Mouse (Mus musculus) lung, adult 2 months (tissue): ENCODE measurements around the gene Cib4. TPM values are rescaled to one million over a fixed set of nuclear protein-coding genes. Genes with fewer than 3 reads are reported as not detected.
A peak's percentile ranks its signal among the peaks of the same experiment; 100 is the strongest.

Experiments used
- DNase-seq: peaks from one replicate; pipeline ENCODE4 v3.0.0; 2022
- H3K4me1 ChIP-seq: fragments of 200-500 bp; 2 replicates; pipeline ENCODE4 v1.6.1; 2011; ENCODE audit warnings: low read length; ENCODE audit not compliant: control insufficient read depth, insufficient read depth
- H3K4me3 ChIP-seq: fragments of 200-500 bp; replicated peaks from 2 replicates; pipeline ENCODE3; 2011; ENCODE audit warnings: low read depth, mild to moderate bottlenecking, control low read depth, low read length; ENCODE audit errors: extremely low read depth
- CTCF ChIP-seq: fragments of 200-500 bp; IDR thresholded peaks from 2 replicates; pipeline ENCODE4 v1.5.1; 2011; ENCODE audit warnings: mild to moderate bottlenecking, low read length, control low read depth; ENCODE audit not compliant: insufficient read depth
- POLR2A ChIP-seq: fragments of 200-500 bp; IDR thresholded peaks from 2 replicates; pipeline ENCODE4 v1.6.1; 2011; ENCODE audit warnings: low read depth, mild to moderate bottlenecking, control low read depth, low read length, borderline replicate concordance; ENCODE audit errors: extremely low read depth
- WGBS: fragments of 180-500 bp; shearing (Covaris S2); methylation state at CpG from one replicate; pipeline ENCODE4 v1.1.7; 2018; 5-methylcytosine and 5-hydroxymethylcytosine counted together
- polyA plus RNA-seq: library from polyadenylated mRNA; depleted of rRNA; stranded (reverse); fragments of >200 nt; gene quantifications from 2 replicates; pipeline ENCODE4 v1.2.3, GENCODE M21; 2012

Gene Cib4
- polyA plus RNA-seq, 1 experiment = 0.62 TPM

DNA sequence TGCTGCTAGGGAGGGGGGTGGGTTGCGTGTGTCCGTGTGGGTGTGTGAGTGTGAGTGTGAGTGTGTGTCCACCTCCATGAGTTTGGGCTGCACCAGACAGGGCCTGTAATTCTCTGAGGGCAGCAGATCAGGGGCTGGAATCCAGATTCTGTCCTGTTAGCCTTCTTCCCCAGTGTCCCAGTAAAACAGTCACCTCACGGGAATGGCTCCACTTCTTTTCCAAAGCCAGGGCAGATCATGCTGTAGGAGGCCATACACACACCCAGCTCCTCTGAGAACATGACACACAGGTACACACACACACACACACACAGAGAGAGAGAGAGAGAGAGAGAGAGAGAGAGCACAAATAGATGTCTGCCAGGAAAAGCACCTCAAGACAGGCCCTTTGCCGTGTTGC, 43.4 kb upstream of the Cib4 start:
- DNase-seq = no peak
- H3K4me1 ChIP-seq = no peaks in the 10 kb centered on the region
- TF ChIP-seq POLR2A (no peak), CTCF (no peak)

DNA sequence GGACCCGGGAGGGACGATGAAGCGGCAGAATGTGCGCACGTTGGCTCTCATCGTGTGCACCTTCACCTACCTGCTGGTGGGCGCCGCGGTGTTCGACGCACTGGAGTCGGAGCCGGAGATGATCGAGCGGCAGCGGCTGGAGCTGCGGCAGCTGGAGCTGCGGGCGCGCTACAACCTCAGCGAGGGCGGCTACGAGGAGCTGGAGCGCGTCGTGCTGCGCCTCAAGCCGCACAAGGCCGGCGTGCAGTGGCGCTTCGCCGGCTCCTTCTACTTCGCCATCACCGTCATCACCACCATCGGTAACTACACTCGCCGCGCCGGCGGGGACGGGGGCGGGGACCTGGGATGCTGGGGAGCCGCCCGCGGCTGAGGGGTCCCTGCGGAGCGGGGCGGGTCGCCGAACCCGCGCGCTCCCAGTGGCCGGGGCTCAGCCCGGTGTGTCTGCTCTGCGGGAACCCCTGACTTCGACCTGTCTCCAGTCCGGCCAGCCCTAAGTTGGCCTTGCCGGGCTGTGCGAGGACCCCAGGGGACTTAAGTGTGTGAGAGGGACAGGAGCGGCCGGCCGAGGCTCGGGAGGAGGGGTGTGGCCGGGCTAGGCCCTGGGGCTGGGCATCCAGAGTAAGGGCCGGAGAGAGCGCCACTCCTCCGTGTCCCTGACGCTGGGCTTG, 42.8 kb upstream of the Cib4 start:
- WGBS = under 1% methylated on average over 70 of the region's 70 CpGs
- no peak for DNase-seq
- peak overlapping the region; percentile 54 for H3K4me3 ChIP-seq
- no peaks in the 10 kb centered on the region for H3K4me1 ChIP-seq
- TF ChIP-seq POLR2A (no peak), CTCF (no peak)

More for the DNA sequence above, 43.4 kb upstream of the Cib4 start:
- H3K4me3 ChIP-seq = peak overlapping the region; percentile 22
- WGBS = 36% methylated on average over 4 of the region's 4 CpGs

DNA sequence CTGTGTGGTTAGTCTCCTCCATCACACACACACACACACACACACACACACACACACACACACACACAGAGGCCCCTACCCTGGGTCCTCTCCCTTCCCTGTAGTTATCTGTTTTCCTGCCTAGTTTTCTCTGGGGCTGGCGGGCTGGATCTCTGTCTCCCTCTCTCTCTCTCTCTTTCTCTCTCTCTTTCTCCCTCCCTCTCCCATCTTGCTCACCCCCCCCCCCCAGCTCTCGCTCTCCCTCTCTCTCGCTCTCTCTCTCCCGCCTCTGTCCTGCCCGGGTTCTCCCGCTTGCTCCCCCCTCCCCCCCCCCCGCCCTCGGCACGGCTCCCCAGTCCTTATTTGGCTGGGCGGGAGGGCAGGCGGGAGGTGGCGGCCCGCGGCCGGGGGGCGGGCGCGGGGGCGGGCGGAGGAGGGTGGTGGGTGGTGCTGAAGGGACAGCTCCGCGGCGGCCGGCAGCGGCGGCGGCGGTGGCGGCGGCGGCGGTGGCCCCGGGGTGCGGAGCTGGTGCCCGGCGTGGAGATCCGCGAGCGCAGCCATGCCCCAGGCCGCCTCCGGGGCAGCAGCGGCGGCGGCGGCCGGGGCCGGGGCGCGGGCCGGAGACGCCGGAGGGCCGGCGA, 42.2 kb upstream of the Cib4 start, which contains the start of gene Kcnk3:
Gene Kcnk3 (plus strand): TSS at position 490 of the 620 bp plus-strand sequence.
- TF ChIP-seq CTCF (no peak), POLR2A (no peak)
- 2% methylated on average over 39 of the region's 54 CpGs for whole genome bisulfite sequencing
- Histone ChIP-seq H3K4me3 (peak within 1 kb of the TSS; percentile 54), H3K4me1 (no peaks in the 10 kb centered on the region)
- peak; percentile 61 for DNase-seq

DNA sequence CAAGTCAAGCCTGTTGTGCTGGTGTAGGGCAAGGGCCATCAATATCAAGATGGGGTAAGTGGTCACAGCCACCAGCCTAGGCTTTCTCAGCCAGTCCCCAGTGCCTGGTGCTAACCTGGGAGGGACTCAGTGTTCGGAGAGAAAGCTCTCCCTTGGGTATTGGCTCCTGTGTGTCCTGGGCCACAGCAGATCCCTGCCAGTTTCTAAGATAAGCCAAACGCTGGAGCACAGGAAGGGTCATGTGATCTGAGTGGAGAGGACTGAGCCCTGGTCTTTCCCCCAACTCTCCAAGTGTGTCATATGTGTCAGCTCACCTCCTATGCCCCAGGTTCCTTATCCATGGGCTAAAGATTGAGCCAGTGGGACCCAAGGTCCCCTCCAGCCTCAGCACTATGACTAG, 41.5 kb upstream of the Cib4 start:
- Histone ChIP-seq H3K4me3 (no peak overlapping the region), H3K4me1 (no peaks in the 10 kb centered on the region)
- no peak for DNase-seq
- 29% methylated on average over 2 of the region's 2 CpGs for WGBS
- TF ChIP-seq CTCF (no peak), POLR2A (no peak)

DNA sequence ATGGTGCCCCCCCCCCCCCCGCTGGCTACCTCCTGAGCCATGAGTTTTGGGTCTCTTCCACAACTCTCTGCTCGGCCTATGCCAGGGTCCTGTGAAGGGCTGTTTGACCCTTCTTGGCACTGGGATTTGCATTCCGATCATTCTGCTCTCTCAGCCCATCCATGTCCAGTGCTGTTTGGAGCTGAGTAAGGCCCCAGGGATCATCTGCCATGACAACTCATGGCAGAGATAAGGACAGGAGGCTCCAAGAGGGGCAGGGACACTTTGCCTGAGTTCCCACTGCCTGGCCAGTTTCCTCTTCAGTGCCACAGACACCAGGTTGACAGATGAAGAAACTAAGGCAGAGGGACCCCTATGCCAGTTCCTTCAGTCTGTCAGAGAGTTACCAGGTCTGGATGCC, 41.0 kb upstream of the Cib4 start:
- H3K4me1 ChIP-seq = no peaks in the 10 kb centered on the region
- H3K4me3 ChIP-seq = no peak overlapping the region
- WGBS = 64% methylated on average over 3 of the region's 3 CpGs
- DNase-seq = no peak
- no peak for TF ChIP-seq CTCF
- TF ChIP-seq POLR2A = no peak

DNA sequence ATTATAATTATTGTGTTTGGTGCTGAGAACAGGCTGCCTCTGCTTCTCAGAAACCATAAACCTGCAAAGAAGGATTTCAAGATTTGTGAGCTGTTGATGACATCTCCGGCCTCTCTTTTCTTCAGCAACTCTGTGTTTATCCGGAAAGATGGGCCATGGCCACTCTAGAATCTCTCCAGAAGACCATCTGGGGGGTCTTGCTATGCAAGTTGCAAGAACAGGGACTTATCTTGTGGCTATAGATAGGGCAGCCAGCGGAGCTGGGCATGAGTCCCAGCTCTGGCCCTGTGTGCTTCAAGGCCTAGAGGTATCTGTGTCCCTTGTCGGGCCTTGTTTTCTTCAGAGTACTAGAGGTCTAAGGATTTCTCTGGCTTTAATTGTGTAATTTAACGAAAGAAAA, 36.4 kb upstream of the Cib4 start:
- no peaks in the 10 kb centered on the region for H3K4me1 ChIP-seq
- TF ChIP-seq POLR2A (no peak), CTCF (no peak)
- H3K4me3 ChIP-seq = no peak overlapping the region
- 67% methylated on average over 5 of the region's 5 CpGs for WGBS
- no peak for DNase-seq

DNA sequence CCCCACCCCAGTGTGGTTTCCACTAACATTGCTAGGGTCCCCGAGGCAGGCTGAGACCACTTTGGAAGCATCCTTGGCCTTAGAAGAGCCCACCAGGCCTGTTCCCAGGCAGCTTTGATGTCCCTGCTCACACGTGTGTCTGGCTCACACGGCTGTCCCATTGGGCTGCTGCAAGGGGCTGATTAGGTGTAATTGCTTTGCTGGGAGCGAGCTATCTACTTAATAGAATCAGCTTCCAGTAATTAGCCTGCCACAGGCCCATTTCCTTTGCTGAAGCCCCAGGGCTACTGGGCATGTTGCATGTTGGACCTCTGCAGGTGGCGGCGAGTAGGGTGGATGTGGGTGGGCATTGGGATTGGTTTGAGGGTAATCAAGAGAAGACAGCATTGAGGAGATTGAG, 35.1 kb upstream of the Cib4 start:
- TF ChIP-seq CTCF (no peak), POLR2A (no peak)
- 69% methylated on average over 6 of the region's 6 CpGs for WGBS
- no peaks in the 10 kb centered on the region for H3K4me1 ChIP-seq
- no peak overlapping the region for H3K4me3 ChIP-seq
- no peak for DNase-seq

DNA sequence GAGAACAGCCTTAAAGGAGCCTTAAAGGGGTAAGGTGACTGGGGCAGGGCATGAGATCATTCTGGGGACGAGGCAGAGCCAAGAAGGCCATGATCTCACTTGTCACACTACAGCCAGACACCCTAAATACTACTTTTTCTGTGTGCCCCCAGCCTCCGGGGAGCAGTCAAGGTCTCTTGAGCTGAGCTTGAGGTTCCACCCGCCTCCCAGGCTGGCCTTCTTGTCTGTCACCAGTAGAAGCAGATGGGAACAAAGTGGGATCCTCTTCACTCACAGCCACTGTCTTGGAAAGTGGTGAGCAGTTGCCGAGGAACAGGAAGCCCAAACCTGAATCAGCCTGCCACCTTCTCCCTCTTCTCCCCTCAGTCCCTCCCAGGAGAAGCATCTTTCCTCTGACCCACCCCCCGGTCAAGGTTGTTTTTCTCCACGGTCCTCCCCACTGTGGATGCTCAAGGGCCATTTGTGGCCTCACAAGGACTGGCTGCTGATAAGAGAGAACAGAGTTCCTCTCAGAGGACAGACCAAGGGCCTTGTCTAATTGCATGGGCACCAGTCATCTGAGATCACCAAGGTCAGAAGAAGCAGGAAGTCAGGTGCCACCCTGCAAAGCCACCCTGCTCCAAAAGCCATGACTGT, 32.9 kb upstream of the Cib4 start:
- WGBS = 61% methylated on average over 6 of the region's 6 CpGs
- TF ChIP-seq POLR2A = no peak
- H3K4me3 ChIP-seq = no peak overlapping the region
- no peaks in the 10 kb centered on the region for H3K4me1 ChIP-seq
- no peak for DNase-seq

DNA sequence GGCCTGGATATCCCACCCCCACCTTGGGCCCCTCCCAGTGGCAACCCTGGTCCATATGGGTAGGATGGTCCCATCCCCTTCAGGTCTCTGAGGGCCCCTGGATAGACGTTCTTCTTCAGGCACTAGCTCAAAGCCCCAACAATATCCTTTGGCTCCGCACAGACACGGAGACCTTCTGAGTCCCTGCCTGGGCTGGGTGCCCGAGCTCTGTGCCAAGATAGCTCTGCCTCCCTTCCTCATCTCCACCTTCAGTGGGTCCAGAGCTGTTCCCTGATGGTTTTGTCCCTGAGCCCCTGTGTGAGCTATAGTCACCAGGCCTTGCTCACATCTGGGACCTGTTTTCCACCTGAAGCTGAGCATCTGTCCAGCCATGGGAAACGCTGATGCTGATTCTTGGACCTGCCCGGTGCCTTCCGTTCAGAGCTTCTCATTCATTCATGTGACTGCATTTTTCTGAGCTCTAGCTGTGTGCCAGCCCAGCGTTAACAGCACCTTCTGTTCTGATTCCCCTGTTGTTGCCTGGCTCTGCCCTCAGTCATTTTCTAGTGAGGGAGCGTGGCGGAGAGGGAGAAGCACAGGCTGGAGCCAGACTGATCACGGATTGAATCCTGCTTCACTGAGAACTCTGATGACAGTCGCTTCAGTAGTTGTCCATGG, 32.1 kb upstream of the Cib4 start:
- WGBS = 75% methylated on average over 12 of the region's 12 CpGs
- no peak for DNase-seq
- no peak for TF ChIP-seq POLR2A
- no peak for TF ChIP-seq CTCF
- Histone ChIP-seq H3K4me1 (no peaks in the 10 kb centered on the region), H3K4me3 (no peak overlapping the region)

DNA sequence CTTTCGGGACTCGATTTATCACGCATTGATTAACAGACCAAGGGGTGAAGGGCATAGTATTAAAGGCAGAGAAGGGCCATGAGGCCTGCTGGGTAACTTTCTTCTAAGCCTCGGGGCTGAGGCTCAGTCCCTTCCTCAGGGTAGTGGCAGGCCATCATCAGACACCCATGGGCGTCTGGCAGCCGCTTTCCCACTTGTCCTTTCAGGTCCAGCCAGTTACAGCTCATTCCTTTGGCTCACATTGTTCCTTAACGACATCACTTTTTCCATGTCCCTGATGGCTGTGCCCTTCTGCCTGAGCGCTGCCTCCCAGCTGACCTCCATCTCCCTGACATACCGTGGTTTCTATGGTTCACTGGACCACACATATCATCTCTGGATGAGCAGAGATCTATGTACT, 31.6 kb upstream of the Cib4 start:
- Histone ChIP-seq H3K4me3 (no peak overlapping the region), H3K4me1 (no peaks in the 10 kb centered on the region)
- TF ChIP-seq CTCF (no peak), POLR2A (no peak)
- WGBS = 49% methylated on average over 9 of the region's 9 CpGs
- no peak for DNase-seq
